Mouse (Mus musculus) stomach, postnatal 0 days (tissue): ENCODE measurements around the gene Rif1.

Experiments used
- CTCF ChIP-seq: IDR thresholded peaks from 2 replicates; pipeline ENCODE4 v1.5.1; 2016; ENCODE audit warnings: antibody characterized with exemption, low read depth, mild to moderate bottlenecking, moderate library complexity
- EP300 ChIP-seq: optimal IDR thresholded peaks from 2 replicates; pipeline ENCODE3; 2016; ENCODE audit warnings: antibody characterized with exemption

DNA sequence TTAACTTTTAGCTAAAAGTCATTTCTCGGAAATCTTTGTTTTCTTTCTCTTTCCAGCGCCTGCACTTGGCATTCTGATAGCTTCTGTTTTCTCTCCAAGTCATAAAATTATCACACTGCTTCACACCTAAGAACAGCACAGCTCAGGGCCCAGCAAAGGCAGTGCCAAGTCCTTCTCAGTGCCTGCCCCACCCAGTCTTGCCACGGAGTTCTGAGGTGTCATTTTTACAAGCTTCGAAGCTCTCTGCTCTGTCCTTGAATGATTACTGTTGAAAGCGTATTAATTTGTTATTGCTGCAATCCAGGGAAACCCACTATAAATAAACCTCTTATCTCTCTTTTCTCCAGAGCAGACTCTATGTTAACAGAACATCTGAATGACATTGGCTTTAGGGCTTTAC, 19.1 kb upstream of the Rif1 start:
- TF ChIP-seq CTCF (no peak), EP300 (no peak)
